Mouse (Mus musculus): ENCODE measurements at regions not wholly inside any gene's neighbourhood (a gene's known extent, or its start where the extent isn't known, plus 50 kb on each side); places are given as distances from the start of the nearest gene placed in this dataset.

DNA sequence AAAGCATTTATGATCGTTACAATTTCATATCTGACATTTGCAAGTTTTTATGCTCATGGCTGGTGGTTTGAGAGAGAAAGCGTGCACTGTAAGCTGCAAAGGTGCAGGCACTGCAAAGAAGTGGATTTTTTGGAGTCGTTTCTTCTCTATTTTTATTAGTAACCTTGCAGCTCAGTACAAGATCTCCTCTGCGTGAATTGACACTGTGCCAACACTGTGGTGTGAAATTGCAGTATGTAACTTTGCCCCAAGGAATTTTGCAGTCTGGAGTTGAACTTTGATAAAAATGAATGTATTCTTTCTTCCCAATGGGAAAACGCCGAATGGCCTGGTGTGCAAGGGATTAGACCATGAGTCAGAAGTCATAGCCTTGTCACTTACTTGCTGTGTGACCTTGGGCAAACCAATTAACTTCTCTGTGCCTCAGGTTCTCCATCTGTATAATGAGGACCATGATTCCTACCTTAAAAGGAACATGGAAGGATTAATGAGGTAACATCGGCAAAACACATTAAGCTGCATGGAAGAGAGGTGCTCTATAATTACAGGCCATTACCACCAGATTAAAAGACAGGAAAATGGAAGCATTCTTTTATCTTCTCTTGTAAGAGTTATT, 543.0 kb upstream of the Pcdh9 start:
- TF ChIP-seq EP300 (IDR thresholded peaks at IDR 0.05; ENCODE audit: insufficient read depth, low read depth, low read length) (no peak), CTCF (IDR thresholded peaks at IDR 0.05) (no peak)

All from heart, adult 2 months (tissue).